Mouse (Mus musculus) ovary, adult 18-20 months (tissue): ENCODE results near the gene Naglu.

ENCODE experiments used
- DNase-seq: peaks from one replicate; pipeline ENCODE4 v3.0.0; 2022; ENCODE audit warnings: low spot score, mixed read lengths

The Naglu gene

GRCm38 (mm10) chr11:101069391-101070188, at the start of gene Naglu:
Naglu (plus strand) TSS chr11:101070012.
- peak; percentile 95 for DNase-seq

GRCm38 (mm10) chr11:101023371-101023770, 46.4 kb upstream of the Naglu start:
- no peak for DNase-seq

- DNase-seq, result no peak
Observed at GRCm38 (mm10) chr11:101024001-101024400, 45.8 kb upstream of the Naglu start.

- DNase-seq, result no peak
Observed at GRCm38 (mm10) chr11:101027121-101027520, 42.7 kb upstream of the Naglu start.

GRCm38 (mm10) chr11:101029320-101029719, 40.5 kb upstream of the Naglu start:
- DNase-seq, result no peak

GRCm38 (mm10) chr11:101030136-101030807, 39.5 kb upstream of the Naglu start:
- no peak for DNase-seq

GRCm38 (mm10) chr11:101030808-101031156, 39.0 kb upstream of the Naglu start:
- DNase-seq, result no peak

GRCm38 (mm10) chr11:101031470-101031869, 38.3 kb upstream of the Naglu start:
- no peak for DNase-seq

GRCm38 (mm10) chr11:101033856-101034500, 35.8 kb upstream of the Naglu start:
- DNase-seq, result no peak

GRCm38 (mm10) chr11:101034614-101035327, 35.0 kb upstream of the Naglu start:
- DNase-seq, result peak; percentile 70

- DNase-seq, result no peak
Observed at GRCm38 (mm10) chr11:101035328-101035695, 34.5 kb upstream of the Naglu start.

GRCm38 (mm10) chr11:101037795-101038194, 32.0 kb upstream of the Naglu start:
- no peak for DNase-seq

GRCm38 (mm10) chr11:101045826-101046225, 24.0 kb upstream of the Naglu start:
- DNase-seq, result no peak

GRCm38 (mm10) chr11:101046440-101046839, 23.4 kb upstream of the Naglu start:
- DNase-seq, result no peak

GRCm38 (mm10) chr11:101047502-101047901, 22.3 kb upstream of the Naglu start:
- no peak for DNase-seq

- DNase-seq, result no peak
Observed at GRCm38 (mm10) chr11:101050359-101050758, 19.5 kb upstream of the Naglu start.

GRCm38 (mm10) chr11:101051051-101051493, 18.7 kb upstream of the Naglu start:
- DNase-seq, result no peak

- DNase-seq, result no peak
Observed at GRCm38 (mm10) chr11:101051617-101052016, 18.2 kb upstream of the Naglu start.

- no peak for DNase-seq
Observed at GRCm38 (mm10) chr11:101052751-101053473, 16.9 kb upstream of the Naglu start.

GRCm38 (mm10) chr11:101053974-101054373, 15.8 kb upstream of the Naglu start:
- DNase-seq, result no peak

GRCm38 (mm10) chr11:101055418-101055817, 14.4 kb upstream of the Naglu start:
- DNase-seq, result no peak

GRCm38 (mm10) chr11:101056885-101057284, 12.9 kb upstream of the Naglu start:
- peak; percentile 83 for DNase-seq
